Mouse (Mus musculus): Measurements from ENCODE around the gene Cebpz.
A peak's percentile ranks its signal among the peaks of the same experiment; 100 is the strongest.

Cebpz gene

DNA sequence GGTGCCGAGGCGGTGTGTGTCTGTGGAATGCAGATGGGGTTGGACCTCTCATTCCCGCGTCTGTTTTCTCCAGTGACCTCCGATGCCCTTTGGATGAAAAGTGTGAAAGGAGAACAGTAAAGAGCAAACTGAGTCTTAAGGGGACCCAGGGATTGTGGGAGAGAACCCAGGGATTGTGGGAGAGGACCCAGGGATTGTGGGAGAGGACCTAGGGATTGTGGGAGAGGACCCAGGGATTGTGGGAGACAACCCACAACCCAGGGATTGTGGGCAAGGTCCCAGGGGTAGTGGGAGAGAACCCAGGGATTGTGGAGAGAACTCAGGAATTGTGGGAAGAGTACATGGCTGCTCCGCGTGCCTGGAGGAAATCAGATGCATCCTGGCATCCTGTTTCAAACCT is 41.9 kb downstream of the Cebpz start:
- no peak for DNase-seq

GRCm38 (mm10) chr17:78891020-78891419 is 45.8 kb downstream of the Cebpz start:
- no peak for DNase-seq

GRCm38 (mm10) chr17:78889184-78889583 is 47.7 kb downstream of the Cebpz start:
- DNase-seq = no peak

DNA sequence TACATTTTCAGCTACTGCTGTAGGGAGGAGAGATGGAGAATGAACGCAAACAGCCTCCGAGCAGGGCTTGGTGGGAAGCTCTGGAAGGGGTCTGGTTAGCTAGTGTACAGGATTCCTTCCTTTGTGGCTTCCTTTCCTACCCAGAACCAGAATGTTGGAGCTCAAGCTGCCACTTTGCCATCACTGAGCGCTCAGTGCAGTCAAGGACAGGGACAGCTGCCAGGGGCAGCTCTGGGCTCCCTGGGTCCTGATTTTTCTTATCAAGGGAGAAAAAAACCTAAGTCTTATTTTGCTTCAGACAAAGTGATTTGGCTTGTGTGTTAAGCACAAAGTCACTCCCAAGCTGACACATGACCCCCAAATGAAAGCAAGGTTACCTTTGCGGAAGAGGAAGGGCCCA is 48.3 kb downstream of the Cebpz start:
- DNase-seq = no peak

DNA sequence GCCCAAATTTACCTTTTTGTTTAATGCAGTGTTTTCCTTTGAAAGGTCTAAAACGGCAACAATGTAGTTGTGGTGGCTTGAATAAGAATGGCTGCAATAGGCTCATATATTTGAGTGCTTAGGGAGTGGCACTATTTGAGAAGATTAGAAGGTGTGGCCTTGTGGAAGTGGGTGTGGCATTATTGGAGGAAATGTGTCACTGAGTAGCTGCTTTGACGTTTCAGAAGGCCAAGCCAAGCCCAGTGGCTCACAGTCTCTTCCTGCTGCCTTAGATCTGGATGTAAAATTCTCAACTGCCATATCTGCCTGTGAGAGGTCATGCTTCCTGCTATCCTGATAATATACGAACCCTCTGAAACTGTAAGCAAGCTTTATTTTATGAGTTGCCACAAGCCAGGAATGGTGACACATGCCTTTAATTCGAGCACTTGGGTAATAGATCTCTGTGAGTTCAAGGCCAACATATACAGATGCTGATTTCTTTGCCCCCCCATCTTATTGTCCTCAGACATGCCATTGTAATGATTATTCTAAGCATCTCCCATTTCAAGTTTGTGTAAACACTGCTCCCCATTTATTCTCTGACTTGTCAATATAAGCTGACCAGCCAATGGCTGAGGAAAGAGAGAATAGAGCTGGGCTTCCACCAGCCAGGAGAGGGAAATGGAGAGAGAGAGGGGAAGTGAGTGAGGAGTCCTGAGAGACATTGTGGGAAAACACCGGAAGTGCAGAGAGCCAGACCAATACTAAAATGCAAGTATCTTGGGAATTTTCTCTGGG is 51.4 kb downstream of the Cebpz start:
- no peak for DNase-seq

DNA sequence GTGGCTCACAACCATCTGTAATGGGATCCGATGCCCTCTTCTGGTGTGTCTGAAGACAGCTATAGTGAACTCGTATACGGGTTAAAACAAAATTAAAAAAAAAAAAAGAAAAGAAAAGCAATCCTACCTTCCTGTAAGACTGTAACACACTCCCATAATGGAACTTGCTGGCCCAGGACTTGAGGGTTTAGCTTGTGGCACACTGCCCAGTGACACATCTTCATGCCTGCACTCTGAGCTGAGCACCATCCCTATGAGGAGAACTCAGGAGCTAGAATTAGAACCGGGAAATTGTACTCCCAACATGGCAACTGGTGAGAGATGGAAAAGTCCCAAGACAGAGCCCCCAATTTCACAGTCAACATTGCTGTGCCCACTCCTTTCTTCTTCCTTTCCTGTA is 53.6 kb downstream of the Cebpz start:
- no peak for DNase-seq

DNA sequence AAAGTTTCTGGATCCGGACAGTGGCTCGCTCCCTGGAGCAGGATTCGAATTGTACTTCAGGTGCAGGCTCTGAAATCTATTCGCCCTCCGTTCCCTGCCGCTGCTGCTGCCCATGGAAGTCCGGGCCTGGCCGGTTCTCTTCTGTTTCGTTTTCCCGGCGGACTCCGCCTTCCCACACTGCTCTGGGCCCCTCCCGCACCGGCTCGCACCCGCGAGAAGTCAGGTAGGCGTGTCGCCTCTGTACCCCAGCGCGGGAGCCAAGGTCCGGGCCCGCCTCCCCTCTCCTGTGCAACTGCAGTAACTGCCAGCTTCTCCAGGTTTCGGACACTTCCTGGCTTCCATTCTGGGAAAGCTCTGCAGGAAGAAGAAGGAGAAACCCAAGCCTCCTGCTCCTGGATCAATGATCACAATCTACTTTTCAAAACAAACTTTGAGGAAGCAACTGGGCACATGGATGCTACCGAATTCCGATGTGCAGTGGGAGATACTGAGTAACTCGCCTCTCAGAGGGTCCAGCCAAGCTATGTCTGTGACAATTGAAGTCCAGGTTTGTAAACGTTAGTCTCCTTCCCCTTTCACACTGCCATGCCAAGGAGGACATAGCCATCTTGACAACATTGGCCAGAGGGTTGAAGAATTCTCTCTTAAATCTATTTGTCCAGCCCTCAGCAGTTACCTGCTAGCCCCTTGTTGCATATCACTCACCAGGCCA is 54.3 kb downstream of the Cebpz start, which contains the start of gene Eif2ak2:
Gene Eif2ak2 (minus strand): TSS at position 173 of the 712 bp plus-strand sequence.
- peak; percentile 93 for DNase-seq

- peak; percentile 42 for DNase-seq
Measured at GRCm38 (mm10) chr17:78881878-78882304, 55.0 kb downstream of the Cebpz start.

DNA sequence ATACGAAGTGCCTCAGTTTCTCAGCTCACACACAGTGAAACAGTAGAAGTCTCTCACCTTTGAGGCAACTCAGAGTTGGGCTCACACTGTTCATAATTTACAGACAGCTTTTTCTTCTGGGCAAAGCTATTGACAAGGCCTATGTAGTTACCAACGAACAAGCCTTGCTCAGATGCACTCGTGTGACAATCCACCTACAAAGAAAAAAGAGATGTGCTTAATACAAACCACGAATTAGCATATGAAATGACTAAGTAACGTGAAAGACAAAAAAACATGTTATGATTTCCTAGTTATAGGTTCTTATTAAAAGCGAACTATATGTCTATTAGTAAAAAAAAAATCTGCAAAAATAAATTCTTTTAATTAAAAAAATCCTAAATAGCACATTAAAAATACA is 63.0 kb downstream of the Cebpz start:
- DNase-seq = no peak
